In genomic region chr17:28701171-28701570, GRCm38 (mm10) we compare ENCODE assay signal across 20 mouse cellular contexts. TPM values are rescaled to one million over a fixed set of nuclear protein-coding genes. Genes with fewer than 3 reads are reported as not detected.
DNase-seq lines count a peak whose midpoint lies in the region; TF ChIP-seq lines count a peak whose summit lies in the region.
"Had no signal": no experiment of that assay in that cellular context is flagged by ENCODE, and none has a peak within 500 bp of the region (broad histone marks: within the 10 kb centered on the region; RNA-seq: fewer than 3 reads in every experiment).

No protein-coding gene starts in this region.

- no peak for DNase-seq in gastrocnemius, adult 2 months
- DNase-seq in gastrocnemius, adult 18-20 months (ENCODE audit: low spot score) = no peak
- peak; percentile 37 for DNase-seq in 3T3-L1 (ENCODE audit: low read depth, low spot score)
- no peak for DNase-seq in CH12.LX (ENCODE audit: extremely low read depth)
- no peak for DNase-seq in yolk sac, embryonic 10.5 days (ENCODE audit: low spot score)
- DNase-seq in kidney, postnatal 36 days = no peak
- DNase-seq in spleen, postnatal 36 days (ENCODE audit: low spot score in 2 of 2) = no peak
- DNase-seq: adrenal gland, postnatal 25 days; cerebellum, adult 2 months; cerebellum, postnatal 10 days; forebrain, postnatal 0 days; gastrocnemius, postnatal 10 days; heart, adult 2 months had no signal

- no peaks in the 10 kb centered on the region for H3K9me3 ChIP-seq in CH12.LX (replicated peaks; ENCODE audit: low read length)
- H3K9me3 ChIP-seq: embryonic facial prominence, embryonic 10.5 days; forebrain, embryonic 13.5 days; hindbrain, embryonic 10.5 days had no signal

- in situ Hi-C loops in CH12.LX (cut with MboI; ENCODE audit: low pct_ligation_motif_present, low pct_unique_long_range_greater_than_20kb, low sequenced_read_pairs) = no loop called here

- H3K4me3 ChIP-seq in gastrocnemius, adult 2 months = no peak overlapping the region
- H3K4me3 ChIP-seq in CH12.LX (replicated peaks in 1 of 3; ENCODE audit: low read depth in 2 of 3, low read length in 2 of 3, poor library complexity in 1 of 3) = no peak overlapping the region
- no peak overlapping the region for H3K4me3 ChIP-seq in bone marrow macrophage, adult 2 months (ENCODE audit: insufficient read depth, low read length)
- H3K4me3 ChIP-seq: embryonic facial prominence, embryonic 10.5 days; forebrain, embryonic 13.5 days; heart, adult 2 months; hindbrain, embryonic 10.5 days had no signal

- peak overlapping the region; percentile 84 for H3K27ac ChIP-seq in gastrocnemius, adult 2 months
- no peak overlapping the region for H3K27ac ChIP-seq in CH12.LX (ENCODE audit: insufficient read depth, low read depth)
- peak overlapping the region; percentile 8 for H3K27ac ChIP-seq in bone marrow macrophage, adult 2 months (ENCODE audit: insufficient read depth, low read depth, low read length)
- H3K27ac ChIP-seq: embryonic facial prominence, embryonic 10.5 days; forebrain, embryonic 13.5 days; hindbrain, embryonic 10.5 days; hindbrain, embryonic 14.5 days had no signal

- peak; percentile 35; the same call in 1 of the 2 replicates for TF ChIP-seq EP300 in CH12.LX (IDR thresholded peaks at IDR 0.05; ENCODE audit: low read length)

- H3K4me2 ChIP-seq in CH12.LX (ENCODE audit: insufficient read depth, low read depth, poor library complexity, severe bottlenecking) = no peak overlapping the region
- H3K4me2 ChIP-seq: forebrain, embryonic 13.5 days; heart, embryonic 11.5 days; hindbrain, embryonic 14.5 days had no signal

- peaks cover 25 to 70% of the 10 kb centered on the region in 2 experiments for H3K4me1 ChIP-seq in CH12.LX (ENCODE audit: control insufficient read depth in 1 of 2, insufficient read depth in 2 of 2)
- H3K4me1 ChIP-seq in bone marrow macrophage, adult 2 months (ENCODE audit: control insufficient read depth, insufficient read depth, low read length) = peaks cover 70% of the 10 kb centered on the region

- peaks cover 24% of the 10 kb centered on the region for H3K79me2 ChIP-seq in CH12.LX (replicated peaks; ENCODE audit: control insufficient read depth, extremely low read depth, insufficient read depth, poor library complexity, severe bottlenecking)

- no peak for TF ChIP-seq CTCF in gastrocnemius, adult 2 months (IDR thresholded peaks at IDR 0.05)
- TF ChIP-seq CTCF in CH12.LX (conservative IDR thresholded peaks at IDR 0.05 in 1 of 2, IDR thresholded peaks at IDR 0.05 in 1 of 2; ENCODE audit: low read depth in 2 of 2, low read length in 2 of 2) = no peak
- TF ChIP-seq CTCF in bone marrow macrophage, adult 2 months (IDR thresholded peaks at IDR 0.05; ENCODE audit: low read depth, low read length) = no peak

- H3K27me3 ChIP-seq in CH12.LX (replicated peaks) = no peaks in the 10 kb centered on the region
- H3K27me3 ChIP-seq: forebrain, embryonic 13.5 days had no signal

- H3K36me3 ChIP-seq in CH12.LX (replicated peaks in 1 of 2; ENCODE audit: control insufficient read depth in 1 of 2, insufficient read depth in 1 of 2, low read length in 1 of 2) = peaks cover 0 to 36% of the 10 kb centered on the region in 2 experiments

- TF ChIP-seq RAD21 in CH12.LX (IDR thresholded peaks at IDR 0.05; ENCODE audit: low read depth, low read length) = no peak

- no peak for TF ChIP-seq POLR2A in CH12.LX (IDR thresholded peaks at IDR 0.05; ENCODE audit: low read depth, low read length)
- TF ChIP-seq POLR2A in bone marrow macrophage, adult 2 months (IDR thresholded peaks at IDR 0.05; ENCODE audit: borderline replicate concordance, low read depth, low read length) = no peak

- intact Hi-C loops in gastrocnemius, adult 2 months (cut with DNase I) = loop anchor here (10.0 kb wide), 1 partner anchor 824 kb away; no protein-coding TSS in a partner anchor

- dilution Hi-C loops in CH12.LX (cut with MboI; ENCODE audit: extremely low pct_ligation_motif_present, extremely low pct_unique_long_range_greater_than_20kb, low sequenced_read_pairs) = no loop called here

- no peak overlapping the region for H3K9ac ChIP-seq in CH12.LX (ENCODE audit: insufficient read depth, low read depth)
- H3K9ac ChIP-seq: forebrain, embryonic 13.5 days; forebrain, postnatal 0 days; hindbrain, embryonic 14.5 days had no signal

TF ChIP-seq in CH12.LX, 34 proteins besides CTCF, POLR2A, EP300 and RAD21:
- TF ChIP-seq IRF4 (IDR thresholded peaks at IDR 0.05; ENCODE audit: low read depth, low read length) (peak; percentile 49; the same call in 1 of the 2 replicates), MEF2A (IDR thresholded peaks at IDR 0.05; ENCODE audit: borderline replicate concordance, low read depth, low read length) (peak; percentile 66; the same call in 1 of the 2 replicates), NRF1 (IDR thresholded peaks at IDR 0.05; ENCODE audit: low read depth, low read length) (no peak), GABPA (IDR thresholded peaks at IDR 0.05; ENCODE audit: insufficient replicate concordance, low read depth, low read length) (no peak), ZC3H11A (IDR thresholded peaks at IDR 0.05; ENCODE audit: low read depth, low read length) (no peak), E2F4 (IDR thresholded peaks at IDR 0.05; ENCODE audit: insufficient replicate concordance, low read depth, low read length) (no peak), ZKSCAN1 (IDR thresholded peaks at IDR 0.05; ENCODE audit: borderline replicate concordance, low read depth, low read length) (no peak), ETS1 (conservative IDR thresholded peaks at IDR 0.05; ENCODE audit: low read depth, low read length) (peak; percentile 32; the same call in 1 of the 2 replicates), MAZ (IDR thresholded peaks at IDR 0.05; ENCODE audit: low read depth, low read length) (no peak)

RNA-seq across cellular contexts. Expression of gene Mapk14, which starts 10.0 kb away (rescaled TPM):
- total RNA-seq in gastrocnemius, adult 2 months (2021) = 10 to 100 TPM; 87.8 to 99.6 TPM
- 10 to 100 TPM; 87.4 to 93.2 TPM for total RNA-seq in gastrocnemius, adult 18-20 months (2021)
- total RNA-seq in CH12.LX (2012; rRNA removed) (27.1 and 27.6 TPM in 2 replicates), CH12.LX (2014; rRNA removed) (21.0 and 22.6 TPM in 2 replicates)
- 59.8 and 69.5 TPM in 2 replicates for polyA plus RNA-seq in CH12.LX (2012; ENCODE audit: insufficient read length, low read depth)
- polyA plus RNA-seq in bone marrow macrophage, adult 2 months (2012; ENCODE audit: insufficient read depth, insufficient read length, missing spikeins) = 192 and 195 TPM in 2 replicates

RNA-seq across cellular contexts. Expression of gene Slc26a8, which starts 11.1 kb away (rescaled TPM):
- total RNA-seq in gastrocnemius, adult 2 months (2021) = under 1 TPM; 0.38 to 0.50 TPM
- under 1 TPM; 0.17 to 0.18 TPM for total RNA-seq in gastrocnemius, adult 18-20 months (2021)
- total RNA-seq in CH12.LX (2012; rRNA removed) (not detected in 2 replicates), CH12.LX (2014; rRNA removed) (not detected in 2 replicates)
- polyA plus RNA-seq in CH12.LX (2012; ENCODE audit: insufficient read length, low read depth) = 0.11 and 0.44 TPM in 2 replicates
- 0.95 TPM in 1 of 2 replicates, not detected in the other for polyA plus RNA-seq in bone marrow macrophage, adult 2 months (2012; ENCODE audit: insufficient read depth, insufficient read length, missing spikeins)
- polyA plus RNA-seq: C2C12 had no signal

RNA-seq across cellular contexts. Expression of gene AC170998.1, which starts 24.7 kb away (rescaled TPM):
- under 1 TPM; 0.39 to 0.71 TPM for total RNA-seq in gastrocnemius, adult 2 months (2021)
- total RNA-seq in gastrocnemius, adult 18-20 months (2021) = under 1 TPM in 1 of 2 experiments, not detected in 1; 0.66 TPM
- total RNA-seq in CH12.LX (2012; rRNA removed) = 0.38 TPM in 1 of 2 replicates, not detected in the other
- total RNA-seq in CH12.LX (2014; rRNA removed) = not detected in 2 replicates
- 0.50 TPM in 1 of 2 replicates, not detected in the other for polyA plus RNA-seq in CH12.LX (2012; ENCODE audit: insufficient read length, low read depth)
- 4.0 and 11.4 TPM in 2 replicates for polyA plus RNA-seq in bone marrow macrophage, adult 2 months (2012; ENCODE audit: insufficient read depth, insufficient read length, missing spikeins)
